Mouse (Mus musculus) adrenal gland, postnatal 4 days (tissue): Measurements from ENCODE around the gene Daam1. TPM values are rescaled to one million over a fixed set of nuclear protein-coding genes. Genes with fewer than 3 reads are reported as not detected.

Experiments
- DNase-seq, 2 experiments: peaks; one replicate each; pipeline ENCODE4 v3.0.0; 2021 to 2022; ENCODE audit warnings: low spot score in 2 of 2, mixed read lengths in 2 of 2
- long read RNA-seq, 2 experiments: library from polyadenylated mRNA; stranded (forward); transcript quantifications; one replicate each; pipeline ENCODE4 v2.0.0; 2021
- total RNA-seq, 2 experiments: library from RNA; stranded (reverse); gene quantifications; 2 replicates each; pipeline ENCODE4 v1.2.3; 2021

Gene Daam1
- 10 to 100 TPM; 30.5 to 31.4 TPM for total RNA-seq
- long read RNA-seq, experiment 1, partial matches to known transcripts, result 3 of 5 reads
- long read RNA-seq, experiment 1, other reads (novel, unspliced or antisense), result 2 of 5 reads
- long read RNA-seq, experiment 2, partial matches to known transcripts, result 2 of 7 reads
- long read RNA-seq, experiment 2, other reads (novel, unspliced or antisense), result 5 of 7 reads

DNA sequence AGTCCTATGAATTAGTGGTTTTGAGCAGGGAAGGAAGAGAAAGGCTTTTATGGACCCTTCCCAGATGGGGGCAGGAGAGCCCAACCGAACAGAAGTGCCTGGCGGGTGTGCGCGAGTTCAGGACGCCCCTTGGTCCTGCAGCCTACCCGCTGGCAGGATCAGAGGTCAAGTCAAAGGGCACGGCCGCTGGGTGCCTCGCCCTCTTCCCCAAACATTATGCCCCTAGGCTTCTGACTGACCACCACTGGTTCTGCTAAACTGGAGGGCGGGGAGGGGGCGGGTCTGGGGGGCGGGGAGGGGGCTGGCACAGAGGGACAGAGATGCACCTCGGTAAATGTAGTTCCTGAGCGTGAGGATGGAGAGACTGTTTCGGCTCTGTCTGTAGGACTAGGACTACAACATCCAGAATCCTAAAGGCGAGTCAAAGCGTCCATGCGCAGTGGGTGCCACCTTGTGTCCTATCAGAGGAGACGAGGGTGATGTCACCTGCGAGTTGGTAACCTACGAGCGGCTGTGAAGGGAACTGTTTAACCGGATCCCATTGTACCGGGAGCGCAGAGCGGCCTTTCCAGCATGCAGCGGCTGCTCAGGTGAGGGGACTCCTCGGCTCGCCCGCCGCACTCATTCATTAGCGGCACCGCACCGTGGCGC lies at the start of gene Daam1:
Daam1 (plus strand) TSS at position 472 of the 651 bp plus-strand sequence.
- peak; percentile 63 to 78 for DNase-seq

DNA sequence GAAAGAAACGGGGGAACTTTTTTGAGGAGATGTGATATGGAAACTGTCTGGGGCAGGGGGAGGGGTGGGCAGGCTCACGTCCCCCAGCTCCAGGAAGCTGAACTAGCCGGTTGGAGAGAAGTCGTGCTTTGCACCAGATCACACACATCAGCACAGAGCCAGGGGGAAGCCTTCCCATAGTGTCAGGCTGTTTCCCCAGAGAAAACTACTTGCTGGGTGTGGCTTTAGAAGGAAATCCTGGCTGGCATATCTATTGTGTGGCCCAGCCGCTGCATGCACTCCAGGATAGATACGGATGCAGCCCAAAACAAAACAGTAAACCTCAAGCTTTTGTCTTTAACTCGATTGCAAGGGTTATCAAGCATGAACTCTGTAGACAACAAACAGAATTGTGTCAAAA lies 49.7 kb upstream of the Daam1 start:
- no peak for DNase-seq

DNA sequence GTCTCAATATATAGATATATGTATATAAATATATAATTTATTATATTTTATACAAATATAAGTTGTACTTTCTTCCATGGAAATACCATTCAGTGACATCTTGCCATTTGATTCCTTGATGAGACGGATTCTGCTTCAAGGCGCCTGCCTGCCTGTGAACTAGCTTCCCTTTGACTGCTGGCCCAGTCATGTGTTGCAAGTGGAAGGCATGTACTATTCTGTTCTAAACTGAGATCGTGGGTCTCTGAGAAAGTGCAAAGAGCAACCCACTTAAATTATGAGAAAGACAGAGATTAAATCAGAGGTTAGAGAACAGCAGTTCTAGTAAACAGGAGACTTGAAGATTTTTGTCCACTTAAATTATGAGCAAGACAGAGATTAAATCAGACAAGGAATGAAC lies 46.9 kb upstream of the Daam1 start:
- DNase-seq, result no peak

- DNase-seq, result no peak
These were observed 46.1 kb upstream of the Daam1 start for GRCm38 (mm10) chr12:71784666-71785255.

DNA sequence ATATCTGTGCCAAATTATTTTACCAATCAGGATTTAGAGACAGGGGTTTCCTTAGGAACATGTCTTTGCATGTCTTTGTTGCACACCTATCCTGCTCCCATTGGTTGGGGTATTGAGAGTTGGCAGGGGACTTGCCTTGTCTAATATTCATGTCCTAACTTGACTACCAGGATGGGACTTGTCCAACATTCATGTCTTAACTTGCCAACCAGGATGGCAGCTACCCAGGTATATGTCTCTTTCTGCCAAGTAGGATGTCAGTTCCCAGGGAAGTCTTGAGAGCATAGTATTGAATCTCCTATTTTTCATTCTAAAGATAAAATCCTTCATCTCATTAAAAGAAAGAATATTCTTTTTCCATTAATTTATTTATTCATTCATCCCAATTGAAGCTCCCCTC lies 44.4 kb upstream of the Daam1 start:
- no peak for DNase-seq

DNA sequence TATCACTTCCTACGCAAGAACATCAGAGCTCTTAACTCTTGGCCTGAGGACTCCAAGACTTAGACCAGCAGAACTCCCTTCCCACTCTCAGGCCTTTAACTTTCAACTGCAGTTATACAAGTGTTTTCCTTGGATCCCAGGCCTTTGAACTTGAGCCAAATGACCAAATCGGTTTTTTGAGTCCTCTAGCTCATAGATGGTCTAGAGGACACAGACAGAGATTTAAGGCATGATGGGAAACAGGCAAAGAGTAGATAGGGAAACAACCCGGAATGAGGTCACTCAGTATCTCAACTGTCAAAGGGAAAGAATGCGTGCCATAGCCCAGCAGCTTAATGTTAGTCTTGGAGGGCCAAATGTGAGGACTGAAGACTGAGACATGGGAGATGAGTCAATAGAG lies 42.1 kb upstream of the Daam1 start:
- no peak for DNase-seq

DNA sequence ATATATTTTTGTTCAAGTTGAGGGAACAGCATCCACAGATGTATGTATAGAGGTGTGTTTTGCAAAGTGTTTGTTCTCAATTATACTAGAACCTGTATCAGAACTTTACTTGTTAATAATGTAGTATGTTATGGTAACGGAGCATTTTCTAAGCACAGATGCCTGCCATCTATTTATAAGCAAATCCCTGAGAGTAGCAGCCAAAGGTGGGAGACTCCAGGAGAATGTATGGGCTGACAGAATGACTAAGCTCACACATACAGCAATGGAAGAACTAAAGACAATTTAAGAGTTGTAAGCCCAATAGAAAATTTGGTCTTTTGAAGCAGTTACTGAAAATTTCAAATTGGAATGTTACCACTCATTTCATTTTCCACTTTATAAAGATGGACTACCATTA lies 40.3 kb upstream of the Daam1 start:
- DNase-seq, result no peak

DNA sequence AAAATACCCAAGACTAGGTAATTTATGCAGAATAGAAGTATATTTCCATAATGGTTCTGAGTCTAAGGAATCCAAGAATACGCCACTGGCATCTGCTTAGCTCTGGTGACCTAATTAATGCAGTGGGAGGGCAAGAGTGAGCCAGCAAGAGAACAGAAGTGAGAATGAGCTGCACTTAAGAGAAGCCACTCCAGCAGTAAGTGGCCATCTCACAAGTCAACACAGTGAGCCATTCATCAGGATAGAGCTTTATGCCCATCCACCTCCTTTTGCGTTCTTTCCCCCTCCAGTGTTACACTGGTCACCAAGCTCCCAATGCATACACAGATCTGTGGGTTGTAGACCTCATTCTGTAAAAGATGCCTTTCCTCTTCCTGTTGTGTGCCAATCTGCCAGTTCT lies 37.8 kb upstream of the Daam1 start:
- DNase-seq, result no peak

- DNase-seq, result no peak
These were observed 35.3 kb upstream of the Daam1 start for GRCm38 (mm10) chr12:71795626-71796025.

DNA sequence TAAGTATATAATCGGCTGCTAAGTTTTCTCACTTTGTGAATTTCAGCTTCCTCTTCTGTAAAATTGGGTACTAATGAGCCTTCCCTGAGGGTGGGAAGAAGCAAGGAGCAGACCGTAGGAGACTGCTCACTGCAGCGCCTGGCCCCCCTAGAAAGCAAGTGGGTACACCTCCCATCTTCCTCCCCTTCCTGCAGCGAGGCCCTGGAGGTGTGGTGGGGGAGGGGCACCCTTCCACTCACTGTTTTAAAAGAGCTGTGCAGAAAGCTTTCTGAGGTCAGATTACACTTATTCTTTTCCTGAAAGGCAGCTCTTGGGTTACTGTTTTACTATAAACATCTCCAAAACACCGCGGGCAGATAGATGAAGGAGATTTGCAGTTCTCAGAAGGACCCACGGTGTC lies 34.4 kb upstream of the Daam1 start:
- no peak for DNase-seq

DNA sequence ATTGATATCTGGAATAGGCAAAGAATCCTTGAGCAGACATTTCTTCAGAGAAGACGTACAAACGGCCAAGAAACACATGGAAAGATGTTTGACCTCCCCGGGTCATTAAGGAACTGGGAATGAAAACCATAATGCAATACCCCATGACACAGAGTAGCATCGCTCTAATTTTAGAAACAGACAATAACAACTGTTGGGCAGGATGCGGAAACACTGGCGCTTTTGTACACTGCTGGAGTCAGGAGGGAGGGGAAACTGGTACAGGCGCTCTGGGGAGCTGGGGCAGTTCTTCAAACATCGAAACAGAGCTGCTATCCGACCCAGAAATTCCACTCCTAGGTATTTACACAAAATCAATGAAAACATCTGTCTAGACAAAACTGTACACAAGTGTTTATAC lies 23.6 kb upstream of the Daam1 start:
- DNase-seq, result no peak

- DNase-seq, result no peak
These were observed 22.2 kb upstream of the Daam1 start for GRCm38 (mm10) chr12:71808631-71809030.

- DNase-seq, result no peak
These were observed 21.3 kb upstream of the Daam1 start for GRCm38 (mm10) chr12:71809550-71809949.

- no peak for DNase-seq
These were observed 18.3 kb upstream of the Daam1 start for GRCm38 (mm10) chr12:71812567-71812966.

DNA sequence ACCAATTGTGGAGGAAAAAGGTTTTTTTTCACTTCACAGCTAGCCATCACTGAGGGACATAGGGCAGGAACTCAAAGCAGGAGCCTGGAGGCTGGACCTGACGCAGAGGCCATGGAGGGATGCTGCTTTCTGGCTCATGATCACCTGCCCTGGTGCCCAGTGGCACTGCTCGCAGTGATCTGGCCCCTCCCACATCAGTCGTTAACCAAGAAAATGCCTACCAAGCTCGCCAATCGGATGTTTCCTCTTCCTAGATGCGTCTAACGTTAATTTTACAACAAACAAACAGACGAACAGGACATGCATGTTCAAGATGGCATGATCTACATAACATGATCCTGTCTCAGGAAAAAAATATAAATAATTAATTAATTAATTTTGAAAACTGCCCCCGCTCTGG lies 17.6 kb upstream of the Daam1 start:
- no peak for DNase-seq

DNA sequence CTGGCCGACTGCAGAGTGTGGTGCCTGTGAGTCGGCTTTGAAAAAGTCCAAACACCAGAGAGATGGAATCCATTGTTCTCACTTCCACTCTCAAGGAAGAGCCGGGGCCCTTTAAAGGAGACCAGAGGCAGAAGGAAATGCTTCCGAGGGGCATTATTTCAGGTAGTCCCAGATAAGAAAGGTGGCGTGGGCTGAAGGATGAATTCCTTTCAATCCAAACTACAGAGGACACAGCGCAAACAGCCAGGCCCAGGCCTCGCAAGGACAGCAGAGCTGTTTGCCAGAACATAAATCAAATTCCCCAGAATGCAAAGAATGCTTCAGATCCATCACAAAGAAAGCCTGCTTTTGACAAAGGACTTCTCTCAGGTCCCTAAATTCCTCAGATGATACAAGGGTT lies 17.1 kb upstream of the Daam1 start:
- DNase-seq, result no peak

GRCm38 (mm10) chr12:71820094-71820493 lies 10.8 kb upstream of the Daam1 start:
- no peak for DNase-seq

DNA sequence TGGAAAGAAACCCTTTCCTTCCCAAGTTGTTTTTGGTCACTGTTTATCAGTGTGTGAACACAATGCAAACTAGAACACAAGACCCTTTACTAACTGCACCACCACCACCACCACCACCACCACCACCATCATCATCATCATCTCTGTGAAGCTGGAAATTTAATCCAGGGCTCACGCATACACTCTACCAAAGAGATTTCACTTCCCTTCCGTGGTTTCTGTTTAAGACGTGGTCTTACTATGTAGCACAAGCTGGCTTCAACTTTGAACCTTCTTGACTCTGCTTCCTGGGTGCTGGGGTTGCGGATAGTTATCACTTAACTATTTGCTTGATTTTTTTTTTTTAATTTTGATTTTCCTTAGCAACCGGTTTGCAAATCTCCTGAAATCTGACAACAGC lies 9.6 kb upstream of the Daam1 start:
- DNase-seq, result no peak

DNA sequence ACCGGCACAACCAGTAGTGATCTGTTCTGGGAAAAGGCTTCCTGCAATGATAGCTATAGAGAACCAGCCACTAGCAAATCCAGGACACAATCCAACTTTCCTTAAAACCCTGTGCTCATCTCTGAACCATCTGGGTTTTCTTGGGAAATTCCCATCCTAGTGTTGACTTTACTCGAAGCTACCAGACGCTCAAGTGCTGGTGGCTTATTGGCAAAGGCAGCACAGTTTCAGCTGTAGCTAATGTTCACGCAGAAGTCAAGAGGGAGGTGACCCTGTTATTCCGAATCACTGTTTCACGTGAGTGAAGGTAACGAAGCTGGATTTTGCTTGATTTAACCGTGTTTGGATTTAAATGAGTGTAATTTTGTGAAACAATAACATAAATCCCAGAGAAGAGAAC lies 9.1 kb upstream of the Daam1 start:
- no peak for DNase-seq

GRCm38 (mm10) chr12:71824927-71825326 lies 6.0 kb upstream of the Daam1 start:
- no peak for DNase-seq

DNA sequence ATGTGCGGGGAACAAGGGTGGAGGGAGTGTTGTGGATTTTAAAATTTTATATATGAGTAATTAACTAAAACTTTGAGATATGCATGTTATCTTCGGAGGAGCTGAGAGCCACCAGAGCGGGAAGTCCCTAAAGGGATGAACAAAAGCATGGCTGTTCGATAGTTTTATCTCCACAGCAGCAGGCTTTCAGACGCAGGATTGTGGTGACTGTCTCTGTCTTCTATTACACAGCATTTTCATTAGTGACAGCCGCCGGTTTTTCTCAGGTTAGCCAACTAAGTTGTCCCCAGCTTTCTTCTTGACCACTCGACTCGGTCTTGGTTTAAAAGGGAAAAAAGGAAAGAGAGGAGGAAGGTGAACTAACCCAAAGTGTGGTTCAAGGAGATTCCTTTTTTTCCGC lies 739 bp upstream of the Daam1 start:
- no peak for DNase-seq

DNA sequence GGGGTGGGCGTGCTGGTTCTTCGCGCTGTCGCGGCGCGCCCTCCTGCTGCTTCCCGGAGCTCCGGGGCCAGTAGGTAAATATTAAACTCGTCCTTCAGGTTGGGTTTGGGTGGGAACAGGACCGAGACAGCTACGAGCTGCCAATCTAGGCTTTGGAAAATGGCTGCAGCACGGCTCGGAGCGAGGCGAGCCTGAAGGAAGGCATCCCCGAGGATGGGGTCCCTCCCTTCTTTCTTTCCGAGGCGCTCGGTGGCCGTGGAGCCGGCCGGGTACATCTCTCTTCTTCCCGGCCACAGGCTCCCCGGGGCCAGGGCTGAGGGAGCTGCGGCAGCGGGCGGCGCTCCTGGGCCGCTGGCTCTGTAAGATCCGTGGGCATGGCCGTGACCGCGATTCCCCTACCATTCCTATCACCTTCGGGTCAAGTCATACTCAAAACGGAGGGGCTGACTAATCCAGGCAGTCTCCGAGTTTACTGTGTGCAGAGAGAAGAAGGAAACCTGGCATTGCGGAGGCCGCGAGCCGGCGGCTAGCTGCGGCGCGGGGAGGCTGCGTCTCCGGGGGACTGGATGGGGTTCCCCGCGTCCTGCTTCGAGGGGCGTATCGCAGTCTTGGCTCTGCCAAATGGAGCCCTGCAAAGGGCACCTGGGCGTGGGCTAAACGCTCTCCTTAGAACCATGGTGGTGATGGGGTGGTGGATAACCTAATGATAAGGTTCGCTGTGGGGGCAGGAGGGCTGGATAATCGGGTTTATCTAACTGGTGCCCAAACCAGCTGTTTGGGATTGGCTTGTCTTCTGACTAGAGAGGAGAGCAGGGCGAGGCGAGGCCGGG lies 595 bp downstream of the Daam1 start:
- peak; percentile 18 to 31 for DNase-seq
